Mouse (Mus musculus) embryonic facial prominence, embryonic 12.5 days (tissue): ENCODE data around the gene Fktn. TPM values are rescaled to one million over a fixed set of nuclear protein-coding genes. Genes with fewer than 3 reads are reported as not detected.

Source experiments
- polyA plus RNA-seq: library from polyadenylated mRNA; unstranded; fragments of >200 nt; fragmentation: Nextera tagmentation; extraction: Ambion mirVana; gene quantifications from 2 replicates; pipeline ENCODE4 v1.2.1, GENCODE M21; 2016

Gene Fktn
- polyA plus RNA-seq, 1 experiment from 2014 or later = 16.6 TPM

Other genes starting within 250 kb of the Fktn start
- 17.1 and 18.2 TPM in 2 replicates for gene Fsd1l, start 82.5 kb upstream of the Fktn start, polyA plus RNA-seq
- 0.17 and 0.53 TPM in 2 replicates for gene Tal2, start 65.7 kb downstream of the Fktn start, polyA plus RNA-seq
- 7.9 and 8.5 TPM in 2 replicates for gene Tmem38b, start 112.0 kb downstream of the Fktn start, polyA plus RNA-seq